Mouse (Mus musculus) myocyte (in vitro differentiated cells): ENCODE data around the gene Cmtm2a.

Source experiments
- CEBPB ChIP-seq: IDR thresholded peaks from 2 replicates; pipeline ENCODE4 v1.6.1; 2011; ENCODE audit warnings: mild to moderate bottlenecking, moderate library complexity; ENCODE audit not compliant: poor library complexity, insufficient read depth, severe bottlenecking
- E2F4 ChIP-seq: IDR thresholded peaks from one replicate; pipeline ENCODE4 v1.6.1; 2011; ENCODE audit warnings: mild to moderate bottlenecking, control low read depth, moderate library complexity; ENCODE audit not compliant: insufficient read depth
- MAX ChIP-seq: IDR thresholded peaks from one replicate; pipeline ENCODE4 v1.6.1; 2011; ENCODE audit warnings: low read depth, mild to moderate bottlenecking, control low read depth
- MYOD1 ChIP-seq, 3 experiments: IDR thresholded peaks; one replicate each; pipeline ENCODE4 v1.6.1; 2011; ENCODE audit warnings: control low read depth in 2 of 3, low read depth in 2 of 3, mild to moderate bottlenecking in 2 of 3, moderate library complexity in 1 of 3; ENCODE audit not compliant: insufficient read length in 2 of 3, control insufficient read depth in 1 of 3
- MYOG ChIP-seq, 3 experiments: IDR thresholded peaks; one replicate each; pipeline ENCODE4 v1.6.1; 2011; ENCODE audit warnings: control low read depth in 2 of 3, low read depth in 2 of 3, mild to moderate bottlenecking in 2 of 3; ENCODE audit not compliant: insufficient read length in 2 of 3, control insufficient read depth in 1 of 3, insufficient read depth in 1 of 3
- POLR2A ChIP-seq: IDR thresholded peaks from one replicate; pipeline ENCODE4 v1.6.1; 2011; ENCODE audit warnings: low read depth, mild to moderate bottlenecking, control low read depth, moderate library complexity; ENCODE audit not compliant: insufficient read length
- POLR2AphosphoS2 ChIP-seq: IDR thresholded peaks from one replicate; pipeline ENCODE4 v1.6.1; 2011; ENCODE audit warnings: low read depth, control low read depth; ENCODE audit not compliant: insufficient read length
- REST ChIP-seq: IDR thresholded peaks from one replicate; pipeline ENCODE4 v1.6.1; 2011; ENCODE audit warnings: mild to moderate bottlenecking, control low read depth, moderate library complexity; ENCODE audit not compliant: insufficient read depth, insufficient read length
- USF1 ChIP-seq: IDR thresholded peaks from one replicate; pipeline ENCODE4 v1.6.1; 2011; ENCODE audit warnings: low read depth, mild to moderate bottlenecking, control low read depth, moderate library complexity

DNA sequence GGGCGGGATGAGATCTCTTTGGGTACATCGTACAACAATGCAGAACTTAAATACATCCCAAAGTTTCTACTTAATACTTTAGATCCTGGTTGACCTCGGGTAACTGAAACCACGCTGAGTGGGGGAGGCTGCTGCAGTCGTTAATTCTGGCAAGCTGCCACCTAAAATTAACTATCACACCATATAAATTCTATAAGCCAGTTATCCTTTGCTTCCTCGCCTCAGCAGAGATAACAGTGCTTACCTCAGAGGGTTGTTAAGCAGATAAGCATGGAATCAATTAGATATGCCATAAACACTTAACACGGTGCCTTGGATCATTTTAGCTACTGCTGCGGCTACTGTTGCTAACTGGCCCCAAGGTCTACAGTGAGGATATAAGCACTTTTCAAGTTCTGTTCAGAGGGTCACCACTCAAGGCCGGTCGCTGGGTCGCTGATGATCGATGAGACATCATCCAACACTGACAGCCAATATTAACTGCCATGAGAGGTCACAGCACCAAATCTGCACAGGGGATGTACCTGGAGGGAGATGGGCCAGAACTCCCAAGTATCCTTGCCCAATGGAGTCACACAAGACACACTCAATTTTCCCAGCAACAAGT, 50.8 kb downstream of the Cmtm2a start:
- TF ChIP-seq CEBPB = no peak
- TF ChIP-seq POLR2A = no peak
- no peak for TF ChIP-seq E2F4
- no peak for TF ChIP-seq MAX
- TF ChIP-seq MYOD1 (IDR thresholded peaks at IDR 0.05; ENCODE audit: control insufficient read depth in 1 of 3, insufficient read length in 2 of 3, low read depth in 2 of 3) = no peak
- TF ChIP-seq MYOG (IDR thresholded peaks at IDR 0.05; ENCODE audit: control insufficient read depth in 1 of 3, insufficient read depth in 1 of 3, insufficient read length in 2 of 3, low read depth in 2 of 3) = no peak
- no peak for TF ChIP-seq POLR2AphosphoS2
- no peak for TF ChIP-seq REST
- TF ChIP-seq USF1 = no peak
